Mouse (Mus musculus) WW6 (cell line): ENCODE data around the gene Olfr398.

Experiments
- DNase-seq: peaks from one replicate; pipeline ENCODE4 v3.0.0-alpha.2; 2013; ENCODE audit warnings: low read depth, low spot score

The Olfr398 gene

DNA sequence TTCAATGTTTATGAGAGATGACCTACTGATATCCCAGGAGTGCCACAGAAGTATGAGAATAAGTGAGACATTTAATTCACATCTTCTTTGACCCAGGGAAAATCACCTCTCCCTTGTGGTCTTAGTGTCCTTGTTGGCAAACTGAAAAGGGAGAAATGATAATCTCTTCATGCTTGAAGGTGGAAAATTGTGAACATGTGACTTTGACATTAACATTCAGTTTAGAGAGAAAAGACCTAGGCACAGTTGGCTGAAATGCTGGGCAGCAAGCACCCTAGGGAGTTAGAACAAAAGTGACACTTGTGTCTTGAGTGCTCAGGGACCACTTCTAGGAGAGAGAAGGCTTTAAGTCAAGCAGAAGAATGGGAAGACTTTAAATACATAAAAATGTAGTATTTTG, at the start of gene Olfr398:
TSS of gene Olfr398 (minus strand) at position 101 of the 400 bp plus-strand sequence.
- DNase-seq, result no peak

GRCm38 (mm10) chr11:73993115-73993514, 2.9 kb upstream of the Olfr398 start:
- DNase-seq, result no peak

GRCm38 (mm10) chr11:73960517-73960916, 29.7 kb downstream of the Olfr398 start, which contains the start of gene Olfr397:
TSS of gene Olfr397 (plus strand) at chr11:73960817.
- DNase-seq, result no peak

DNA sequence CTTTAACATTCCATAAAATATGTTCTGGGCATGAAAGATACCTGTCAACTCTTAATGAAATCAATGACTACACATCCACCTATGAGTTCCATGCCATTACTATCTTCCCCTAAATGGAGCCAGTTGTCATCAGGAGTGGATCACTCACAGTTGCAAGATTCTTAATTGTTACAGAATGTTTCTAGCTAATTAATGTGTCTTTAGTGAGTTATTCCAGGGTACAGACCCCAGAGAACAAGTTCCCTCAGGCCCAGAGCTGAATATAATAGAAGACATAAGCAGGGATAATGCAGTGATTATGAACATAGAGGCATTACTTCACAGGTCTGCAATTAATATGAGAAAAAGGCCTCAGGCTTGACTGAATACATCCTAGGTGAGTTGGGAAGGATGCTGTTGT, 53.8 kb downstream of the Olfr398 start, which contains the start of gene Olfr23:
TSS of gene Olfr23 (plus strand) at position 301 of the 400 bp plus-strand sequence.
- DNase-seq, result no peak
